Mouse (Mus musculus) mouse trophoblast stem cell (cell line): ENCODE results near the gene Dgki.

Experiments
- in situ Hi-C, 2 experiments: fragments of 300-500 bp; cut with MseI, MboI; formaldehyde crosslinking; loops; 2 replicates in 1 of 2; 3 replicates in 1 of 2; pipeline ENCODE4 v1.15.1; 2025

Gene Dgki

DNA sequence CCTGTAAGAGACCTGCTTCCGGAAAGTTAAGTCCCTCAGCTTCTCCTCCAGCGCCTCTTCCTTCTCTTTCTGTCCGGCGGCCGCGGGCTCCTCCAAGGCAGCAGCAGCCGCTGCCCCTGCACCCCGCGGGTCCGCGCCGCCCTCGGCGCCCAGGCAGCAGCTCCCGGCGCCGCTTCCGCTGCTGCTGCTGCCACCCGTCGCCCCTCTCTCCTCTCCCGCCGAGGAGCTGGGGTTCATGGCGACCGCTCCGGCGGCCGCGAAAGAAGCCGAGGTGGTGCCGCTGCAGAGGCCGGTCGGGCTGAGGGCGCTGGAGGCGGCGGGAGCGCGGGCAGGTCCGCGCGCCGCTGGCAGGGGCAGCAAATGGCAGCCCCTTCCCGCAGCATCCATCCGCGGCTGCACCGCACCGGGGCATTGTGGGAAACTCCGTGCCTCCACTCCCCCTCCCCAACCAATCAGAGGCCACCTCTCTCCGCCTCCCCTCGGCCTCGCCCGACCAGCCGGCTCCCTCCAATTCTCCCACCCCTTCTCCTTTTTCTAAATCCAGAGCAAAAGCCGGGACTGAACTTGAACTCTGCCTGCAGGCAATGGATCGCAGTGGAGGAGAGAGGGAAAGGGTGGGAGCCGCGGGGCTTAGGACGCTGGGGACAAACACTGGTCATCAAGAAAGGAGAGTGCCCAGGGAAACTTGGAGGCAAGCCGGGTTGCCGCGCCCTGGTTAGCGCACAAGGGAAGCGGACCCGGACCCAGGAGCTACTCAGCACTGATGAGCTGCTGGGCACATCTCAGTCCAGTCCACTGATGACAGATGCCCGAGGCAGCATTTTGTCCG is at the start of gene Dgki:
TSS of gene Dgki (minus strand) at position 623 of the 829 bp plus-strand sequence.
- in situ Hi-C loops: no loop called here

DNA sequence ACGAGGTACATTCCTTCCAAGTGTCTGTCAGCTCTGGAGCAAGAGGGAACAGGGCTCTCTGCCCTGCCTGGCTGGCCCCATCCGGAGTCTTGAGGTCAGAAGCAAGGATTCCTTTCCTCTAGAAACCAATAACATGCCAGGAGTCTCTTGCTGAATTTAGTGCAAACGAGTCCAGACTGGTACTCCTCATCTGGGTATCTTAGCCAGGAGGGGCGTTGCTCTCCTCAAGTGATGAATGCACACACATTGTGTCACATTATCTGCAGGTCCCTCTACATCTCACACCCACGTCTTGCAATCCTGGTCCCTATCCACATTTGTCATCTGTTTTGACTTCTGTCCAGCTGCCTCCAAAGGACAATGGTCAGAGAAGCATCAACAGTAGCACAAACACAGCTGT is 47.6 kb upstream of the Dgki start:
- in situ Hi-C loops: loop anchor here in 1 of 2 experiments (25.0 kb wide), 1 partner anchor 285 kb away; no protein-coding TSS in a partner anchor

DNA sequence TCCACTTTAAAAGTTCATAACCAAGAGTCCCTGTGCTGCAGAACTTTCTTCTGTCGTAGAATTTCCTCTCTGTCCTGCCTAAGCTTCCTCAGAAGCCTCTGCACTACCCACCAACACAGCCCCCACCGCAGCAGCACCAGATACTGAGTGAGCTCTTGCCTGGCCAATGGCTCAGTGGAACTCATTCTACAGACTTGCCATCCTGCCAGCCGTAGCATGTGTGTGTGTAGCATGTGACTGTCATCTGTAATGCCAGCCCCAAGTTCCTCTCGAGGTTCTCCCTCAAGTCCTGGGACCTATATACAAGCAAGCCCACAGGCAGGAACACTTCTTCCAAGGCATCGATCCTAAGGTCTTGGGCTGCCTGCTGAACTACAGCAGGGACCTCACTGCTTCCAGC is 38.1 kb upstream of the Dgki start:
- in situ Hi-C loops: loop anchor here in 1 of 2 experiments (25.0 kb wide), 1 partner anchor 276 kb away; no protein-coding TSS in a partner anchor

DNA sequence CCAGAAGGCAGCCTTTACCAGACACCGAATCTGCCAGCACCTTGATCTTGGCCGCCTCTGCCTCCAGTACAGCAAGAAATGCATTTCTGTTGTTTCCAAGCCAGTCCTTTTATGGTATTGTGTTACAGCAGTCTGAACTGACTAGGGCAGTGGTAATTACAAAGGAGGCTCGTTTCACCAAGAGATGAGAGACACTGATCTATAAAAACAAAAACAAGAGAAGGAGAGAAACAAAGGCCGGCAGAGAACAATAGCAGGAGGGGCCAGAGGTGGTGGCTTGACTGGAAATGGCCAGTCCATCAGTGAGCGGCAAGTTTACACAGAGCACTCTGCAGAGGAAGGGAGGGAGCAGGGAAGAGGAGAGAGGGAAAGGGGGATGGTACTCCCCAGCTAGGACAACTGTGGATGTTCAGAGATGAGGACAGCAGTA is 36.9 kb upstream of the Dgki start:
- in situ Hi-C loops: loop anchor here in 1 of 2 experiments (25.0 kb wide), 1 partner anchor 275 kb away; no protein-coding TSS in a partner anchor

DNA sequence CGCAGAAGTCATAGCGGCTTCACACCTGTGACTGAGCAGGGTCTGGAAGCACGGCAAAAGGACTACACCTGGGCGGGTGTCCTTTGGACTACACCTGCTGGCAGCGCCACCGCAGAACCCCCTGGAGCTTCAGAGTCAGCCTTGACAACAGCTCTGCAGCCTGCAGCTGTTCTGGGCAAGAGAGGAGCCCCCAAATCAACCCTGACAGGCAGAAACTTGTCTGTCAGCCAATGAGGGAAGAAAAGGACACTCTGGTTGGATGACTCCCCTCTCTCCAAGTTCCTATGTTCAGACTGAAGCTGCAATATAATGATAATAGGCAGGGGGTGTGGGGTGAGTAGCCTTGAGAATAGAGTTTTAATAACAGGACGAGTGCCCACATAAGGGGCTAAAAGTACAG is 36.4 kb upstream of the Dgki start:
- in situ Hi-C loops: loop anchor here in 1 of 2 experiments (25.0 kb wide), 1 partner anchor 274 kb away; no protein-coding TSS in a partner anchor

DNA sequence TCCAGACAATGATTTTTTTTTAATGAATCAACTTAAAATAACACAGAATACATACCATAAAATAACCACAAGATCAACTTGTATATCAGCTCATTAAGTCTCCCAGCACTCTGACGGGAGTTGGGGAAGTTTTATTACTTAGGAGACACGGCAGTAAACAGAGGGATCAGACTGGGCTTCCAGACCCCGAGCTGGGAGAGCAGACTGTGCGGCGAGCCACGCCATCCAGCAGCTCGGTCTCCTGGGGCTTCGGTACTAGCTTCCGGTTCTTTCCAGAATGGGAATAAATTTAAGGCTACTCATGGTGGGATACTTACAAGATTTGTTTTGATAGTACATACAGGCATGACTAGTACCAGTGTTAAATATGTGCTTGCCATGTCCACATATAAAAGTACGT is 32.9 kb upstream of the Dgki start:
- in situ Hi-C loops: loop anchor here in 1 of 2 experiments (25.0 kb wide), 1 partner anchor 271 kb away; no protein-coding TSS in a partner anchor

DNA sequence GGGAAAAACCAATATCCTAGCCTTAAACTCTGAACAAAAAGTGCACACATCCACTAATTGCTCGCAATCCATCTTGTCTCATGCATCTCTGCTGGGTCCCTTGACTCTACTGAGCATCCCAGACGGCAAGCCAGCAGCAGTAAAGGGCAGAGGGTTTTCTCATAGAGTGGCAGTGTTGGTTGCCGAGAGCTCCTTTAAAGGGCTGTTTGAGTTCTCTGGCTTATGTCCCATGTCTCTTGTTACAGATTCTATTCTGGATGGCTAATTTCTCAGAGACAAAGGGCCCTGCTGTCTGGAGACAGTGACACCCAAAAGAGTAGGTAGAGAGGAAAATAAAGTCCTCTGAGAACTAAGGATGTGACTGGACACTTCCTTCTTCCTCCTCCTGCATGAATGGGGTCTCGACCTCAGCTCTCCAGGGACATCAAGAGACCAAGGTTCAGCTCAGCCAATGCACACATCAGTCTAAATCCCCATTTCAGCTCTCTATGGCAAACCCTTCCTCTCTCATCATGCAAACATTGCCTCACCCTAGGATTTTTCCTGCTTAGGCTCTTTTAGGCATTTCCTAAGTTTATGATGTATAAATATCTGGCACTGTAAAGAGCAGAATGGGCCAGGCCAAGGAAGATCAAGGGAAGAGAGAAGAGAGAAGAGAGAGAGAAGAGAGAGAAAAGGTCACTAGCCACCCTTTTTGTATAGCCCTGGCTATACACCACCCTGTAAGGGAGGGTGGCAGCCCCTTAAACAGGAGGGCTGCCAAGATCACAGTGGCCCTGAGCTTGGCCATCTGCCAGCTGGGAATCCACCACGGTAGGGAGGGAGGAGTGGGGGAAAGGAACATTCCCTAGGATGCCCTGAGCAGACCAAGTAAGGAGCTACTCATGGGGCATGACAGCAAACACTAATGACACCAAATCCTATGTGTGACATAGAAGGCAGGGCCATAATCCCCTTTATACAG is 30.2 kb upstream of the Dgki start:
- in situ Hi-C loops: loop anchor here in 1 of 2 experiments (25.0 kb wide), 1 partner anchor 268 kb away; no protein-coding TSS in a partner anchor

DNA sequence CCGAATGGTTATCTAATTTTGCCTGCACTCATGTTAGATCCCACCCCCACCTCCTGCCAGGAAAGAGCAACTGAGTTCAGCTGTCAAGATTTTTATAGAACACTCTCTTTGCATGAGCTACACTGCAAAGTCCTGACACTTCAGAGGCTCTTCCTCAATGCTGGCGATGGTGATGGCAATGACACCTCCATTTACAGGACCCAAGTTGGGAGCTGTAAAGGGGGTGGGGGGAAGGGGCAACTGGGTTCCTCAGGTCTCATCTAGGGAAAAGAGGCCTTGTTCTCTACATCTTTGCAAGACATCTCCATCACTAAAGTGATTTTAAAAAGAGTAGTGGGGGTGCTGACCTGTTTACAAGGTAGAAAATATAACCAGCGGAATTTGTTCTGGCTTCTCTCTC is 29.4 kb upstream of the Dgki start:
- in situ Hi-C loops: loop anchor here in 1 of 2 experiments (25.0 kb wide), 1 partner anchor 267 kb away; no protein-coding TSS in a partner anchor

DNA sequence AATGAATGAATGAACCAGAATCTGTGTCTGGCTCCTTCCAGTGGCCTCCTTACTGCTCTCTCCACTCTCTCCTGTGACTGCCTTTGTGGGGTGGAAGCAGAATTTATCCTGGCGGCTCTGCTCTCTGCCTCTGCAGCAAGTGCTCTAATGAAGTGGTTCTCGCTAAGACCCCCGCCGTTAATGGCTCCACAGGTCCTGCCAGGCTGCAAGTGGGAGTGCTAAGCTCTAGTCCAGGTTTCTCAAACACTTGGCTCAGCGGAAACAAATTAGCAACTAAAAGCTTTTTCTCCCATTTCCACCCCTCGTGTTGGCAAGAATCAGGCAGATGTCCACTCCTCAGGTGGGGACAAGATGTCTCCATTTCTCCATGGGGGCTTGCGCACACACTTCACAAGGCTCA is 28.7 kb upstream of the Dgki start:
- in situ Hi-C loops: loop anchor here in 1 of 2 experiments (25.0 kb wide), 1 partner anchor 266 kb away; no protein-coding TSS in a partner anchor

DNA sequence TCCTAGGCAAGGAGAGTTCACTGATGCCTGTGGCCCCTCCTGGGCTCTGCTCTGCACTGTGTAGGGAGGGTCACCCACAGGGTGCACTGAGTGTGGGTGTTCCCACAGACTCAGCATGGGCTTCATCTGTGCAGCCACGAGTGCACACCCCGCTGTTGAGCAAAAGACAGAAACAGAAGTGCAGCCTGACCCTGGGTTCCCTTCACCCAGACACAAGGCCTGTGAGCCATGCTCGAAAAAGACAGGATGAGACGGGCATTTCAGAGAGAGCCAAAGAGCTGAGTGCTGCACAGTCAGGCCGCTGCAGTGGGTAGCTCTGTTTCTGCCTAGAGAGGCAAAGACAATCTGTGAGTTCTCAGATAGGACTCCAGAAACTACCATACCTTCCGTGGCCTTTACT is 27.5 kb upstream of the Dgki start:
- in situ Hi-C loops: loop anchor here in 1 of 2 experiments (25.0 kb wide), 1 partner anchor 265 kb away; no protein-coding TSS in a partner anchor

DNA sequence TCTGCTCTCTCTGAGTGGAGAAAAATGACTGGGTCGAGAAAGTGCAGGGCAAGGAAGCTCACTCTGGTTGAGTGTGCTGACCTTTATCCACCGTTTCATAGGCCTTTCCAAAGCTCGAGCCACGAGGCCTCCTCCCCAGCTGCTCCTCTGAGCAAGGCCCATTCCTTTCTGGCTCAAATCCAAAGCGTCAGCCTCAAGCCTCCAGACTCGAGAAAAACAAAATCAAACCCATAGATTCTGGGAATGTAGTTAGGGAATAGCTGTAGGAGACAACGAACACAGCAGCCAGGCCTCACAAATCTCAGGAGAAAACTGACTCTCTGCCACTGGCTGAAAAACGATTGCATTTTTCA is 26.6 kb upstream of the Dgki start:
- in situ Hi-C loops: loop anchor here in 1 of 2 experiments (25.0 kb wide), 1 partner anchor 264 kb away; no protein-coding TSS in a partner anchor

DNA sequence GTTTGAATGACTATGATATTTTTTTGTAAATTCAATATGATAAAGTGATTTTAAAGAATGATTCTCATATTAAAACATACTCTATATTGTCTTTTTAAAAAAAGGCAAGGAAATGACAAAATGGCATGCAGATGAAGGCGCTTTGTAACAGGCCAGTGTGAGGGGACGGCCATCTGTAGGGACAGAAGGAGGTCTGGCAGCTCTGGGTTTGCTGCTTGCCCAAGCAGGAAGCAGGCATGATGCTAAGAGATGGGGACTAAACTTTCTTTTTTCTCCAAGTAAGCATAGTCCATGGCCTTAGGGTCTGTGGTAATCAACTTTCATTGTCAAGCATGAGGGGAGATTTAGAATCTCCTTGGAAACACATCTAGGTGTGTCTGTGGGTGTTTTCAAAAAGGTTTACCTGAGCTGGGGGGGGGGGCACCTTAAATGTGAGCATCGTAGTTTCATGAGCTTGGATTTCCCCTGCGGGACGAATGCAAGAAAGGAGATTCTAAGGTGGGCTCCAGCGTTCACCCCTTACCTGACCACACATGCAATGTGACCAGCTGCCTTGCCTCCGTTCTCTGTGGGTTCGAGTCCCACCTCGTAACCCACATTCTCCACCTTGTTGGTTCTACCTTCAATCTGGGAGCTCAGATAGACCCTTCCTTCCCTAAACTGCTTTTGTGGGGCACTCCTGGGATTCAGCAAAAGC is 26.1 kb upstream of the Dgki start:
- in situ Hi-C loops: loop anchor here in 1 of 2 experiments (25.0 kb wide), 1 partner anchor 264 kb away; no protein-coding TSS in a partner anchor

DNA sequence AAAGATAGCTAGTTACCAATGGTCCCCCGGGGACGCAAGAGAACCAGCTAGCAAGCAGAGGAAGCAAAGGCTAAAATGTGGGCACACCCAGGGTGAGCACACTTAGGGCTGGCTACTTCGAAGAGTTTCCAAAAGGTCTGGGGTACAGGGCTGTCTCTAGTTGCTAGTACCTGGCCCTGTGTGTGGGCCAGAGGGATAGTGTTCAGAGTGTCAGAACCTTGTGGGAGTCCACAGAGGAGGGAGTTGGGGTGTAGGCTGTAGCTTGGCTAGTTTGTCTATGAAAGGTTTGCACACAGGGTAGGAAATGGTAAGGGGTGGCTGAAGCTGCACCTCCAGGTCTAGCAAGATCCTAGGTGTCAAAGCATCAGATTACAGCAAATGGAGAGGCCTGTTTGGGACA is 25.1 kb upstream of the Dgki start:
- in situ Hi-C loops: loop anchor here in 1 of 2 experiments (25.0 kb wide), 1 partner anchor 263 kb away; no protein-coding TSS in a partner anchor

DNA sequence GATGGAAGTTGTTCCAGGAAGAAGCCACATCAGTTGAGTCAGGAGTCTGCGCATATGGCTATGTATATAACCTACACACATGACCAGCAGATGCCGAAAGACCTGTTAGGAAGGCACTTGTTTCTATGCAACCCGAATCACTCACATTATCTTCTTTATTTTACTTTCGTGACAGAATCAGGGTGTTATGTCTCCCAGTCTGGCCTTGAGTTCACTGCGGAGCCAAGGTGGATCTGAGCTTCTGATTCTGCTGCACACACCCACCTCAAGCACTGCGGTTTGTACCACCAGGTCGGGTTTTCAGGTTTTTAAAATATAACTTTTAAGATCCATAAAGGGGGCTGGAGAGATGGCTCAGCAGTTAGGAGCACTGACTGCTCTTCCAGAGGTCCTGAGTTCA is 22.7 kb upstream of the Dgki start:
- in situ Hi-C loops: no loop called here

DNA sequence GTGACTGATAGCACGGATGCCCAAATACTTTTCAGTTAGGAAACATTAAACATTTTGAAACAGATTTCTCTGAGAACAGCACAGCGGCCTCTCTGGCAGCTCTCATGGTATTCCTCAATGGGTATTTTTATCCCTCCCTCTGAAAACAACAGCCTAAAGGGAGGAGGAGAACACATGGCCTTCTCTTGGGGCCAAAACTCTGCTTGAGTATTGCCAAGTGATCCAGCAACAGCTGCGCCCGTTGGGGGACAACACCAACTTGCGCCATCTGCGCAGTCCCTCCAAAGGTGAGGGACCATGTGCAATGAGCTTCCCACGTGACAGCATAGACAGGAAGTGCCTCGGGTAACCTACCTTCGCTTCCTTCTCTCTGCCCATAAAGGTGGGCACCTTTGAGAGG is 22.1 kb upstream of the Dgki start:
- in situ Hi-C loops: no loop called here

DNA sequence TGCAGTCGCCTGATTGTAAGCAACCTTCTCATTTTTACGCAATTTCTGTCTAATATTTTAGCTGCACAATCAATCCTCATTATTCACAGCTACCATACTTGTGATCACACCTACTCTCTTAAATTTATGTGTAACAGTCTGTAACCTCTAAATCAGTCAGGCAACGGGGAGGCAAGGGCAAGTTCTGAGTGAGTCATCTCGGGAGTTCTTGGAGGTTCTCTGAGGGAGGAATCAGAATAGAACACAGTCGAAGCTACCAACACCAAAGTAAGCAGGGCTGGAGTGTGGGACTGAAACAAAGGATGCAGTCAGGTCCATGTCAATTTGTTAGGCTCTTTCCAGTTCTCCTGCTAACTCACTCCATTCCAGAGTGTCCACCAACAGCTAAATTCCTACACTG is 17.9 kb upstream of the Dgki start:
- in situ Hi-C loops: no loop called here

DNA sequence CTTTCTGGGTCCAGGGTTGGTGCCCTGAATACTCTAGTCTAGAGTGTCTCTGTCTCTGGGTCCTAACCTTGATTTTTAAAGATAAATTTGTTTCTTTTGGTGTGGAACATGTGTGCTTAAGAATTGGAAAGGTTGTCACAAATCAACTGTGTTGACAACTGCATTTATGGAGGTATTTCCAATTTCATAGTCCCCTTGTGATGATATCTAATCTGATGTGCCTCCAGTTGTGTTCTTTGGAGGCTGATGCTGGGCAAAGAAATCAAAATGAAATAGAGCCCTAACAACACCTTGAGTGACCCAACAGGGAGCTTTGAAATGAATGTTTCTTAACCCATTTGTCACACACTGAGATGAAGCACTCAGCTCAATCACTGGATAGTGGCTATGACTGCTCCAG is 15.5 kb upstream of the Dgki start:
- in situ Hi-C loops: no loop called here

DNA sequence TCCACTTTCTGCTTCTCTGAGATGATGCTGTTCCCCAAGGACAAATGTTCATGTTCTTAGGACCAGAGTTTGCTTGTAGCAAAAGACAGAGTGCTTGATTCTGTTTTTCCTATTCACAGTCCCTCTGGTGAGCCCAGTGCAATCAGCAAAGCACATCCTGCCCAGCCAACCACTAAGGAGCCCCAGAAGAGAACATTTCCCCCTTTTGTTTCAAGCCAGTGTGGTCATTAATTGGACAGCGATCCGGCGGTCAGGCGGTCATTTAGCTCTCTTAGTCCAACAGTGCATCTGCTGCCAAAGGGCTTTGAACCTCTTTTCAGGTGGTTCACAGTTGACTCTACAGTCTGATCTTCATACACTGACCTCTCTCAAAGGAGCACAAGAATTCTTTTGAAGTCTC is 10.6 kb upstream of the Dgki start:
- in situ Hi-C loops: no loop called here

DNA sequence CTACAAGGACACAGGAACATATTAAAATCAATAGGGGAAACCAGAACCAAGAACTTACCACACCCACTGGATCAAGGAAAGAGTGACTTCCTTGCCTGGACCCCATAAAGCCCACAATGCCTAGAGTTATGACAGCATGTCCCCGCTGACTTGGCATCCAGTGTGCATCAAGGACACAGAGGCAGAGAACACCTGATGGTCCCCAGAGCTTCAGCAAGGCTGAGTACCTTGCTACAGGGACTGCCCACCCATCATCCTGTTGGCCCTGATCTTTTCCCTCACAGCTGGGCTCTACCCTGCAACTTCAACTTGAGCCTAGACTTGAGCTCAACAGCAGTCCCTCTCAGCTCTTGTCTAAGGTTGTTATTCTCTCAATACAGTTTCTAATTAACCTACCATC is 6.6 kb upstream of the Dgki start:
- in situ Hi-C loops: no loop called here

DNA sequence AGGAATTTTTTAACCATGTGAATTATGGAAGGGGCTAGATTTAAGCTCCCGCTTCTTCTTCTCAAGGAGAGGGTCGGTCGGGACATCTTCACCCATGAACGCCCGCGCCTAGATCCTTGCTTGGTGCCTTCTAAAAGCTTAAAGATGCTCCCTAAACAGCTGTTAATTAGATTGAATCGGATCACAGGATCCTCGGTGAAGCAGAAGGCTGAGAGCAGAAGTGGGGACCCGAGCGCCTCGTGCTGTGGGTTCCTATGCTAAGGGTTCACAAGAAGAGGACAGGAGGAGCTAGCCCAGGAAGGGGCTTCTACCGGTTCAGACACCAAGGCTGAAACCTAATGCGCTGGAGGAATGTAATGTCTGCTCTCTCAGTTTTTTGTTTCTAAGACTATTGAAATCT is 508 bp upstream of the Dgki start:
- in situ Hi-C loops: no loop called here

DNA sequence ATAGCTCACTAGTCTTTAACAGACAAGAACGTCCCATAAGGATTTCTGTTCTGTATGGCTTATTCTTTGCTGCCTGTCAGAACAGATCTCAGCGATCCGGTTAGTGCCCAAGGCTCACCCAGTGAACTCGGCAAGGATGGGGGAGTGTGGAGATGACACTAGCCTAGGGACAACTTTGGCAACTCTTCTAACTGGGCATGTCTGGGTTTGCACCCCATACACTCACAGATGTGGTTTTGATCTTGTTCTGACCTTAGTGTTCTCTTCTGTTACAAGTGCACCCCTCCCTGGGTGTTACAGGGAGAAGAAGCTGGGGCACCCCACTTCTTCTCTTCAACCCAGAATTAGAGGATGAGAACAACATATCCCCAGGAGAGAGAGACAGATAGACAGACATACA is 1.0 kb downstream of the Dgki start:
- in situ Hi-C loops: no loop called here
